Mouse (Mus musculus): Measurements from ENCODE around the gene Cldnd2.

Gene Cldnd2

DNA sequence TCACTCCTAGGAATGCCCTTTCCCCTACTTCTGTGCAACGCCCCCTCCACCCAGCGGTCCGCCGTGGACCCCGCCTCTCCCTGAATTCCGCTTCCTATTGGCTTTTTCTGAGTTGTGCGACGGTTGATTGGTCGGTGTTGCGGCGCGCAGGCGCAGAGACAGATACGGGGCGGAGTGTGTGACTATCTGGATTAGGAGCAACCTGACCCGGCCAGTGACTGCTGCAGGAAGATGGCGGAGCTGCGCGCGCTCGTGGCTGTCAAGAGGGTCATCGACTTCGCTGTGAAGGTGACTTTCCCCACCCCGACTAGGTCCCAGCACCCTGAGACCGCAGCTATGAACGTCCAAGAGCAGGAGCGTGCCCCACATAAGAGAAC is 3.3 kb downstream of the Cldnd2 start, which contains the start of the genes Etfb and Gm45233:
TSS of gene Etfb (plus strand) at position 167 of the 377 bp plus-strand sequence.
TSS of gene Gm45233 (plus strand) at position 212 of the 377 bp plus-strand sequence.
- CTCF ChIA-PET, result interaction anchor here (1.2 kb wide), 1 partner anchor 138 kb away, joined by 3 read pairs; no protein-coding TSS in a partner anchor

- CTCF ChIA-PET, result no interaction called here
Observed at GRCm38 (mm10) chr7:43447801-43448200, 7.2 kb downstream of the Cldnd2 start.

DNA sequence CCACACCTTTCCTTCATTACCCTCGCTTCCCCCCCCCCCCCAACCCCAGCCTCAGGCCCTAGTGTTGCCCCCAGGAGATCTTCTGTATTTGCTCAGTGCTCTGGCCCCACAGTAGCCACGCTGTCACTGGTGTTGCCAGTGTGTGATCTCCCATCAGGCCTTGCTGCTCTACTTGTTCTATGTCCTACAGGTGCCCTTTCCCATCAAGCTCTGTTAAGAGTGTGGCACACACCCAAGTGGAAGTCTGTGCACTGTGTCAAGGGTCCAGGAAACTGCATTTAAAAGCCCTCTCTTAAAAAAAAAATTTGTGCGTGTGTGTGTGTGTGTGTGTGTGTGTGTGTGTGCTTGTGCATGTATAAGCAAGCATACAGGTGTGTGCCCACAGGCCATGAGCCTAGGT is 7.7 kb downstream of the Cldnd2 start:
- CTCF ChIA-PET, result no interaction called here

DNA sequence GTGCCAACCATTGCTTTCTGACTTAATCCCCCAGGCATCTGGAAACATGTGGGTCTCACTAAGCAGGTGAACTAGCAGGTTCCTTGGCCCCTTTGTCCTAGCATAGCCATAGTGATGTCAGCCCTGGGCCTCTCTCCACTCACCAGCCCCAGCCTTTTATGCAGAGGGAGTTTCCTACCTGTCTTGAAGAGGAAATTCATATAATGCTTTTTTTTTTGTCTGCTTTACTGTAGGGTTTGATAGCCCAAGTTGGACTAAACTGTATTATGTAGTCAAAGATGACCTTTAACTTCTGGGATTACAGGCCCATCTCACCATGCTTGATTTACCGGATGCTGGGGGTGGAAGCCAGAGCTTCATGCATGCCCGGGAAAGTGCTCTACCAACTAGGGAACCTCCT is 9.2 kb downstream of the Cldnd2 start:
- CTCF ChIA-PET, result no interaction called here

DNA sequence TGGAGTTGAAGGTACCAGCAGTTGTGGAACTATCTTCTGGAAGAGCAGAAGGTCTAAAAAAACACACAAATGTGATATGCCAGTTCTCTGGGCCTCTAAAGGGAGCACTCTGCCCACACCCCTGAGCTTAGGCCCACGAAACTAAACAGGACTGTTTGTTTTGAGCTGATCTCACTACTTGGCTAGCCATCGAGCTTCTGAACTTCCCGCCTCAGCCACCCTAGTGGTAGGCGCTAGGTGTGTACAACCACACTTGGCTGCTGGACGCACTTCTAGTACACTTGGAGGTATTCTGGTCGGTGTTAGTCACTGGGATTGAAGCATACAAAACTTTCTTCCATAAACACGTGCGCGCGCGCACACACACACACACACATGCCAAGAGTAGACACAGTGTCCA is 11.1 kb downstream of the Cldnd2 start:
- CTCF ChIA-PET, result no interaction called here

DNA sequence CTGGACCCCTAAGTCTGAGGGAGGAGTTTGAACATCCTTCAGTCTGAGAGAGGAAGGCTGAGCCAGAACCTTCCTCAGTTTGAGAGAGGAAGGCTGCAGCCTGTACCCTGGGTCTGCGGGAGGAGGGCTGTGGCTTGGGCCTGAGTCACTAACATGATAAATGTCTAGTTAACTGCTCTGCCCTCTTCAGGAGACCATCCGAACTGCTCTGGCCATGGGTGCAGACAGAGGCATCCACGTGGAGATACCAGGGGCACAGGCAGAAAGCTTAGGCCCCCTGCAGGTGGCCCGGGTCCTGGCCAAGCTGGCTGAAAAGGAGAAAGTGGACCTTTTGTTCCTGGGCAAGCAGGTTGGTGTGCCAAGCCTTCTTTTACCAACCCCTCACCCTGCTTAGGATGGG is 12.0 kb downstream of the Cldnd2 start:
- CTCF ChIA-PET, result interaction anchor here (0.6 kb wide), 1 partner anchor 170 kb away, joined by 4 read pairs; no protein-coding TSS in a partner anchor

DNA sequence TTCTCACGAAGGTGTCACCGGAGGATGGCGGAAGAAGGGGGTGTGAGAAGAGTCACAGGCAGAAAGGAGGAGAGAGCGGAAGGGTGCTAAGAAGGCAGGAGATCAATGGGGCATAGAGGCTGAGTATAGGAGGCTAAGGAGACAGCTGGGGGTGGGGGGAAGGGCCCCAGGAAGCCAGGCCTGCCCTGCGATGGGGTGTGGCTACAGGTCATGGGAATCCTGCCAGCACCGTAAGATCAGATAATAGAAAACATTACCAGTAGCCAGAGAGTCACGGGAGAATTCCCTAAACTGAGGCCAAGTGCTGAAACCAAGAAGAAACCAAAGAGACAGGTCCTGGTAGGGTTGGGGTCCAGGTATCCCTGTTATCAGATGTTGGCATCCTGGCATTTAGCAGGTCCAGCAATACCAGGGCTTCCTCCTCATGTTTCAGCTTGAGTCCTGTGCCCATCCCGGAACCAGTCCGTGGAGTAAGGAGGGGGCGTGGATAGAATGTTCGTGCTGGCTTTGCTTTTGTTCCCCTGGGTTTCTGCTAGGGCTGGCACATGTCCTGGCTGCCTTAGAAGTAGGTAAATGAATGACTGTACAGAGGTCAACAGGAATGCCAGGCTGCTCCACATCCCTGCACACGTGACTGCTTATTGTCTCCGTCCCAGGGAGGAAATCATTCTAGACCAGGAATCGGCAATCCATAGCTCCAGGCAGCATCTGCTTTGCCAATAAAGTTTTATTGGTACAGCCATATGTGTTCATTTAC is 13.2 kb downstream of the Cldnd2 start:
- CTCF ChIA-PET, result no interaction called here

- CTCF ChIA-PET, result no interaction called here
Observed at GRCm38 (mm10) chr7:43454371-43454770, 13.8 kb downstream of the Cldnd2 start.

DNA sequence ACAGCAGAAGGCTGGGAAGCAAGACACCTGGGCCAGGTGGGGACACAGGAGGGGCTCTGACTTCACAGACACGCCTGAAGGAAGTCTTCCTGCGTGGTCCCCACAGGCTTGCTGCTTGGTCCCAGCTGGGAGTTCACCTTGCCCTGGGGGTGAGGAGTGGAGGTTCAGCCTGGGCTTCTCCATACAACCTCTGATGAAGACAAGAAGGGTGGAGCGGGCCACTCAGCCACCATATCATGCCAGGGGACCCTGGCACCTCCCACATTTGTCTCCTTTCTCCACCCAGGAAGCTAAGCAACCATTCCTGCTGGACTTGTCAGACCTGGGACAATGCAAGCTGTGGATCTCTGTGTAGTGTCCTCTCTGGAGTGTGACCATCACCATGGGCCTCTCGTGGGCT is 22.3 kb downstream of the Cldnd2 start, which contains the start of gene Vsig10l:
TSS of gene Vsig10l (plus strand) at position 301 of the 400 bp plus-strand sequence.
- CTCF ChIA-PET, result no interaction called here

GRCm38 (mm10) chr7:43463976-43464375 is 23.4 kb downstream of the Cldnd2 start:
- CTCF ChIA-PET, result no interaction called here

DNA sequence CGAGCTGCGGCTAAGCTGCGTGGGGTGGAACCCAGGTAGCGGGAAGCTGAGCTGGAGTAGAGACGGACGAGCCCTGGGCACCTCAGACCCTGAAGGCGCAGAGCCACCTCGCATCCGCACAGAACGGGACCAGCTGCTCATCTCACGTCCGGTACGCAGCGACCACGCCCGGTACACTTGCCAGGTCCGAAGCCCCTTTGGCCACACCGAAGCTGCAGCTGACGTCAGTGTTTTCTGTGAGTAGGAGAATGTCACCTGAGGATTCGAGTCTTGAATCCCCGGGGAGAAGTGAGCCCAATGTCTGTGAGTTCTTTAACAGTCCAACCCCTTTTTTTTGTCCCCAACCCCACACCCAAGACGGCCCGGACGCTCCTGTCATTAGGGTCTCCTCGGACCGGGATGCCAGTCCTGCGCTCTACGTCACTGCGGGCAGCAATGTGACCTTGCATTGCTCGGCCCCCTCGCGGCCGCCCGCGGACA is 24.3 kb downstream of the Cldnd2 start:
- CTCF ChIA-PET, result interaction anchor here (0.7 kb wide), 3 partner anchors 88 to 116 kb away, joined by 3 read pairs; no protein-coding TSS in a partner anchor

DNA sequence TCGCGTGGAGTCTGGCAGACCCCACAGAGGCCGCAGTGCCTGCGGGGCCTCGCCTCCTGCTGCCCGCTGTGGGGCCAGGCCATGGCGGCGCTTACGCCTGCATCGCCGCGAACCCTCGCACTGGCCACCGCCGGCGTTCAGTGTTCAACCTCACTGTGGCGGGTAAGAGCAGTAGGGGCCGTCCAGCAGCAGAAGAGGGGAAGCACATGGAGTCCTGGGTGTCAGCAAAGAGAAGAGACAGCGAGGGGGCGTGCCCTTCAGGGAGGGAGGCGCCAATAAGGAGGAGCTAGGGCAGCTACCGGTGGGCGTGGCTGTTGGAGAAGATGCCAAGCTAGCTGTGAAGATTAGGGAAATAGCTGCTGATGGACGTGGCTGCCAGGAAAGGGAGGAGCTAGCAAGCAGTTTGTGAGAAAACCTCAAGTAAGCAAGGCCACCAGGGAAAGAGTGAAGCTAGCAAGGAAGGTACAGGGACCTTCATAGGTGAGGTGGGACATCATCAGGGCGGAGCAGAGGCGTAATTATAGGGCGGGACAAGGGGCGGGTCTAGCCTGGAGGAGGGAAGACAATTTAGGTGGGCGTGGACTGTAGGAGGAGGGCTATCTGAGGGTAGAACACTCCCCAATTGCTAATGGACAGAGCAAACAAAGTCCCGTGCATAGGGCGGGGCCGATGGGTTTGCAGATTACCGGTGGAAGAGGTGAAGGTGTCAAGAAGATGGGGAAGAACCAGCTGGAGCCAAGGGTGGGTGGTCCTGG is 24.9 kb downstream of the Cldnd2 start:
- CTCF ChIA-PET, result no interaction called here

GRCm38 (mm10) chr7:43466099-43466694 is 25.6 kb downstream of the Cldnd2 start:
- CTCF ChIA-PET, result interaction anchor here (0.5 kb wide), 1 partner anchor 113 kb away, joined by 4 read pairs; no protein-coding TSS in a partner anchor

DNA sequence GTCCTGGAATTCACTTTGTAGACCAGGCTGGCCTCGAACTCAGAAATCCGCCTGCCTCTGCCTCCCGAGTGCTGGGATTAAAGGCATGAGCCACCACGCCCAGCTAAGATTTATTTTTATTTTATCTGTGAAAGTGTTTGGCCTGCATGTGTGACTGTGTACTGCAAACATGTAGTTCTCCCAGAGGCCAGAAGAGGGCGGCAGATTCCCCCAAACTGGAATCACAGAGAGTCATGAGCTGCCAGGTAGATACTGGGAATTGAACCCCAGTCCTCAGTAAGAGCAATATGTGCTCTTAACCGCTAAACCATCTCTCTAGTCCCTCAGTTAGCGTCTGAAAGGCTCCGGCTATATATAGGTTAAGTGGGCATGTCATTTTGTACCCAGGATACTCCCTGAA is 29.8 kb downstream of the Cldnd2 start:
- CTCF ChIA-PET, result interaction anchor here (1.1 to 1.5 kb wide), 2 partner anchors 8 to 115 kb away, joined by 3 read pairs; no protein-coding TSS in a partner anchor

- CTCF ChIA-PET, result no interaction called here
Observed at GRCm38 (mm10) chr7:43475706-43476105, 35.1 kb downstream of the Cldnd2 start.

GRCm38 (mm10) chr7:43476376-43476775 is 35.8 kb downstream of the Cldnd2 start:
- CTCF ChIA-PET, result no interaction called here

DNA sequence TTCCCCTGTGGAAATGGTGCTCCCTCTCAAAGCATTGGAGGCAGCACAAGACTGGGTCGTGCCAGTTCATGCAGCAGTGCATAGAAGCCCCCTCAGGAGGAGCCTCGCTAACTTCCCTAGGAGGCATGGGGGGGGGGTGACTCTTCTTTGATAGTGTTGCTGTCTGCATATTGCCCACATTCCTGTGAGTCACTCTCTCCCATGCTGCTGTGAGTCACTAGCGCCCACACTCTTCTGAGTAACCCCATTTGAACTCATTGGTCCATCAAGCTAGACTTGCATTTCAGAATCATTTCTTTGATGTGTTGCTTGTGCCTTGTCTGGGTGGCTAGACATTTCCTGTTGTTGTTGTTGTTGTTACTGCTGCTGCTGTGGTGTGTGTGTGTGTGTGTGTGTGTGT is 40.6 kb downstream of the Cldnd2 start:
- CTCF ChIA-PET, result interaction anchor here (0.6 kb wide), 1 partner anchor 141 kb away, joined by 3 read pairs; no protein-coding TSS in a partner anchor

- CTCF ChIA-PET, result interaction anchor here (0.6 kb wide), 2 partner anchors 114 to 140 kb away, joined by 3 read pairs; no protein-coding TSS in a partner anchor
Observed at GRCm38 (mm10) chr7:43482090-43482716, 41.6 kb downstream of the Cldnd2 start.

- CTCF ChIA-PET, result interaction anchor here (0.7 kb wide), 1 partner anchor 50 kb away, joined by 6 read pairs; no protein-coding TSS in a partner anchor
Observed at GRCm38 (mm10) chr7:43483236-43483635, 42.7 kb downstream of the Cldnd2 start.

DNA sequence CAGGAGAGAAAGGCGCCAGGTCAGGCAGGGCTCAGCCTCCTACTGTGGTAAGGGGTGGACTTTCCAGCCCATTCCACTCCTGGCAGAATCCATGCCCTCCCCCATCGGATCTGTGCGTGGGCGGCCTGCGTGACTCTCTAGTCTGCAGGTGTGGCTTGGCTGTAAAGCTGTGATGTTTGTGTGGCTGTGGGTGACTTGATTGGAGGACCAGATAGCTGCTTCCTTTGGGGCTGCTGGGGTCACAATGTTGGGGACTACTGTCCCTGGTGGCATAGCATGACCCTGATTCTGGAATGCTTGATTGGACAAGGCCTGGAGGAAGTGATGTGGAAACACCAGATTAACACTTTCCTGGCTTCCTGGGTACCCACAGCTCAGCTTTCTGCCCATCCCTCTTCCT is 48.1 kb downstream of the Cldnd2 start:
- CTCF ChIA-PET, result no interaction called here

DNA sequence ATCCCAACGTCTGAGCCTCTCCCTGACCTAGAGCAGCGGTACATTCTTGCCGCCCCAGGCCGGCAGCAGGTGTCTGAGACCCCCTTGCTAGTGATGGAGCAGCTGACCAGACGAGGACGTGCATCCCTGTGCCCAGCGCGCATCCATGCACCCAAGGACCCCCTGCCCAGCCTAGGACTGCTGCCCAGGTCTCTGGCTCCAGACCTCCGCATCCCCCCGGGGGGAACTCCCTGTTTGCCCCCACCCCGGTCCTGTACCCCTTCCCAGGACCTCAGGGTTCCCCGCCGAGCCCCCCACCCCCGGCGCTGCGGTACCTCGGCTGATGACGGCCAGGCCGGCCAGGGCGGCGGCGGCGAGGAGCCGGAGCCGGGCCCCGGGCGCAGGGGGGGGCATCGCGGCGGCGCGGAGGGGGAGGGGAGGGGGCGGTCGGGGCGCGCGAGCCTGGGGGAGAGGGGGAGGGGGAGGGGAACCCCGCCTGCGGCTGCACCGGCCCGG is 49.1 kb downstream of the Cldnd2 start, which contains the start of gene Iglon5:
TSS of gene Iglon5 (minus strand) at position 445 of the 495 bp plus-strand sequence.
- CTCF ChIA-PET, result no interaction called here

Data from spleen, embryonic (tissue).